Mouse (Mus musculus) right cerebral cortex, postnatal 4 days (tissue): ENCODE measurements around the gene Ldha.
"Not testable (repeated sequence)": the region's sequence is repeated elsewhere in the genome, so short reads cannot be mapped to it uniquely, and the experiment has no call there.

ENCODE experiments used
- DNase-seq: peaks from one replicate; pipeline ENCODE4 v3.0.0-alpha.2; 2022

Gene Ldha

GRCm38 (mm10) chr7:46881941-46882340, 40.7 kb downstream of the Ldha start:
- not testable (repeated sequence) for DNase-seq

DNA sequence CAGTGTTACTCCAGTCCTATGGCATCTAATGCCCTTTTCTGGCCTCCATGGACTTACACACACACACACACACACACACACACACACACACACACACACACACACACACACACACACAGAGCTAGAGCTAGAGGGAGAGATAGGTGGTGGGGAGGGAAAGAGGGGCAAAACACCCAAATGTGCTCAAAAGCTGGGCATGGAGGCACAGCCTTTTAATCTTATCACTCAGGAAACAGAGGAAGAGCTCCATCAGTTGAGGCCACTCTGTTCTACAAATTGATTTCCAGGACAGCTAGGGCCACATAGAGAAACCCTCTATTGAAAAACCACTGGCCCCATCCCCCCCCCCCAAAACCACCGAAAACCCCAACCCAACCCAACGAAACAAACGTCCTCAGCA, 42.0 kb downstream of the Ldha start:
- no peak for DNase-seq

GRCm38 (mm10) chr7:46895511-46895910, 54.2 kb downstream of the Ldha start:
- DNase-seq = no peak

DNA sequence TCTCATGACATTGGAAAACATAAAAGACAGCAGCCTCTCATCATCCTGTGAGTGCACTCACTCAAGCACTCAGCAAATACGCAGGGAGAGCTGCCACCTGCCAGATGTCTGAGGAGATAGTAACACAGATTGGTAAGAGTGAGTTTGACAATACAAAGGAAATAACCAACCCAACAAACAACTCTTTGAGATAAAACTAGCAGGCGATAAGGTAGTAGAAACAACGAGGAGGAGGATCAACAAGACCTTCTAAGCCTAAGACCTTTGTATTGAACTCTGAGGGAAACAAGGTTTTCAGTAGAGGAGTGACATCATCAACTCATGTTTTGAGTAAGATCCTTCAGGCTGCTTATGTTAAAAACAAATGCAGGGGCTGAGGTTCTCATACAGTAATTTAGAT, 58.1 kb downstream of the Ldha start:
- DNase-seq = no peak
